Mouse (Mus musculus): ENCODE results near the gene Btrc.

DNA sequence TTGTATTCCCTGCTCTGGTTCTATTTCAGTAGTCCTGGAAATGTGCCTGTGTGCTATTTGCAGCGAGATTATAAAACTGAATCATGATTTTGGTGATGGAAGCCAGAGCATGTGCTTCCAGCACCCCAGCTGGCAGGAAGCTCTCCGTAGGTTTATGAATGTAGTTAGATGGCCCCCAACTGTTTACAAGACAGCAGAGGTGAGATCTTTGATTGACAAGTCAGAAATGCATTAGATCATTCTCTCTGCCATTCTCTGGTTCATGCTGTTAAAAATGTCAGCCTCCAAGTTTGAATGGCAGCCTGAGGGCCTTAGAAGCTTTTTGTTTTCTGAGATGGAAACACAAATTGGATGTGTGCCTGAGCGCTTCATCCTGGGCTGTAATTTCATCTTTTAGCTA is 68.8 kb downstream of the Btrc start:
- TF ChIP-seq NRF1 (IDR thresholded peaks at IDR 0.05; ENCODE audit: low read depth, low read length) (no peak), EP300 (IDR thresholded peaks at IDR 0.05; ENCODE audit: low read length) (no peak), CHD1 (IDR thresholded peaks at IDR 0.05; ENCODE audit: low read depth, low read length) (no peak), POLR2A (IDR thresholded peaks at IDR 0.05; ENCODE audit: low read depth, low read length) (no peak), CTCF (conservative IDR thresholded peaks at IDR 0.05 in 1 of 2, IDR thresholded peaks at IDR 0.05 in 1 of 2; ENCODE audit: low read depth in 2 of 2, low read length in 2 of 2) (no peak), HCFC1 (IDR thresholded peaks at IDR 0.05; ENCODE audit: low read depth, low read length) (no peak), ZNF384 (IDR thresholded peaks at IDR 0.05; ENCODE audit: low read depth, low read length) (no peak), MYC (IDR thresholded peaks at IDR 0.05; ENCODE audit: low read depth, low read length) (no peak), PAX5 (IDR thresholded peaks at IDR 0.05; ENCODE audit: low read length) (no peak), POLR2AphosphoS2 (IDR thresholded peaks at IDR 0.05; ENCODE audit: low read depth, low read length) (no peak), TCF12 (IDR thresholded peaks at IDR 0.05; ENCODE audit: low read depth, low read length) (no peak)

All from CH12.LX (cell line).